Mouse (Mus musculus) urinary bladder, adult 2 months (tissue): ENCODE results near the gene Srsf5. TPM values are rescaled to one million over a fixed set of nuclear protein-coding genes. Genes with fewer than 3 reads are reported as not detected.
"Not testable (repeated sequence)": the region's sequence is repeated elsewhere in the genome, so short reads cannot be mapped to it uniquely, and the experiment has no call there.

Experiments used
- DNase-seq: peaks from one replicate; pipeline ENCODE4 v3.0.0; 2022; ENCODE audit warnings: low spot score
- polyA plus RNA-seq: library from polyadenylated mRNA; depleted of rRNA; stranded (reverse); fragments of >200 nt; gene quantifications from 2 replicates; pipeline ENCODE4 v1.2.3, GENCODE M21; 2012; rRNA removed

Gene Srsf5
- polyA plus RNA-seq, result 768 and 950 TPM in 2 replicates

- peak; percentile 97 for DNase-seq
These were observed at the start of gene Srsf5 for GRCm38 (mm10) chr12:80945334-80945995. Gene Srsf5, plus strand, starts transcription at chr12:80945504.

GRCm38 (mm10) chr12:80909631-80910030, 35.7 kb upstream of the Srsf5 start:
- DNase-seq, result no peak

GRCm38 (mm10) chr12:80917764-80918163, 27.5 kb upstream of the Srsf5 start:
- DNase-seq, result no peak

- DNase-seq, result no peak
These were observed 24.0 kb upstream of the Srsf5 start for GRCm38 (mm10) chr12:80921301-80921700.

GRCm38 (mm10) chr12:80922869-80923268, 22.4 kb upstream of the Srsf5 start:
- no peak for DNase-seq

- no peak for DNase-seq
These were observed 21.7 kb upstream of the Srsf5 start for GRCm38 (mm10) chr12:80923602-80924001.

GRCm38 (mm10) chr12:80924205-80924604, 21.1 kb upstream of the Srsf5 start:
- no peak for DNase-seq

GRCm38 (mm10) chr12:80925919-80926318, 19.4 kb upstream of the Srsf5 start:
- no peak for DNase-seq

- no peak for DNase-seq
These were observed 18.8 kb upstream of the Srsf5 start for GRCm38 (mm10) chr12:80926550-80926949.

GRCm38 (mm10) chr12:80927518-80927917, 17.8 kb upstream of the Srsf5 start:
- no peak for DNase-seq

GRCm38 (mm10) chr12:80928881-80929280, 16.4 kb upstream of the Srsf5 start:
- DNase-seq, result no peak

- DNase-seq, result no peak
These were observed 15.2 kb upstream of the Srsf5 start for GRCm38 (mm10) chr12:80930141-80930540.

GRCm38 (mm10) chr12:80931402-80932140, 13.7 kb upstream of the Srsf5 start:
- DNase-seq, result no peak

GRCm38 (mm10) chr12:80932865-80933264, 12.4 kb upstream of the Srsf5 start:
- no peak for DNase-seq

- DNase-seq, result no peak
These were observed 8.6 kb upstream of the Srsf5 start for GRCm38 (mm10) chr12:80936751-80937150.

- no peak for DNase-seq
These were observed 7.8 kb upstream of the Srsf5 start for GRCm38 (mm10) chr12:80937331-80938029.

- DNase-seq, result no peak
These were observed 6.7 kb upstream of the Srsf5 start for GRCm38 (mm10) chr12:80938642-80939041.

GRCm38 (mm10) chr12:80939165-80939564, 6.1 kb upstream of the Srsf5 start:
- no peak for DNase-seq

GRCm38 (mm10) chr12:80941886-80942285, 3.4 kb upstream of the Srsf5 start:
- no peak for DNase-seq

GRCm38 (mm10) chr12:80943395-80943794, 1.9 kb upstream of the Srsf5 start:
- DNase-seq, result no peak

GRCm38 (mm10) chr12:80944204-80944603, 1.1 kb upstream of the Srsf5 start:
- no peak for DNase-seq

- not testable (repeated sequence) for DNase-seq
These were observed 356 bp upstream of the Srsf5 start for GRCm38 (mm10) chr12:80944963-80945333.

GRCm38 (mm10) chr12:80945996-80946355, 672 bp downstream of the Srsf5 start:
- DNase-seq, result peak; percentile 94
